Mouse (Mus musculus): ENCODE measurements around the gene Dcdc2a.
A peak's percentile ranks its signal among the peaks of the same experiment; 100 is the strongest.

The Dcdc2a gene

GRCm38 (mm10) chr13:25098578-25098977 is 42.8 kb downstream of the Dcdc2a start:
- no peak for DNase-seq

GRCm38 (mm10) chr13:25099508-25099907 is 43.7 kb downstream of the Dcdc2a start:
- DNase-seq = no peak

GRCm38 (mm10) chr13:25100581-25100980 is 44.8 kb downstream of the Dcdc2a start:
- no peak for DNase-seq

GRCm38 (mm10) chr13:25105671-25106070 is 49.9 kb downstream of the Dcdc2a start:
- no peak for DNase-seq

GRCm38 (mm10) chr13:25106740-25107139 is 50.9 kb downstream of the Dcdc2a start:
- DNase-seq = no peak

GRCm38 (mm10) chr13:25108353-25108752 is 52.5 kb downstream of the Dcdc2a start:
- no peak for DNase-seq

- DNase-seq = no peak
Measured at GRCm38 (mm10) chr13:25110592-25111095, 54.8 kb downstream of the Dcdc2a start.

- DNase-seq = peak; percentile 7
Measured at GRCm38 (mm10) chr13:25115429-25115881, 59.7 kb downstream of the Dcdc2a start.

GRCm38 (mm10) chr13:25115971-25116370 is 60.2 kb downstream of the Dcdc2a start:
- peak; percentile 55 for DNase-seq

GRCm38 (mm10) chr13:25122740-25123335 is 67.0 kb downstream of the Dcdc2a start:
- no peak for DNase-seq

GRCm38 (mm10) chr13:25127216-25127615 is 71.4 kb downstream of the Dcdc2a start:
- DNase-seq = no peak

GRCm38 (mm10) chr13:25127806-25128205 is 72.0 kb downstream of the Dcdc2a start:
- no peak for DNase-seq

GRCm38 (mm10) chr13:25128766-25129165 is 73.0 kb downstream of the Dcdc2a start:
- no peak for DNase-seq

GRCm38 (mm10) chr13:25143066-25143465 is 87.3 kb downstream of the Dcdc2a start:
- DNase-seq = no peak

- DNase-seq = no peak
Measured at GRCm38 (mm10) chr13:25144093-25144492, 88.3 kb downstream of the Dcdc2a start.

- DNase-seq = no peak
Measured at GRCm38 (mm10) chr13:25146232-25146631, 90.4 kb downstream of the Dcdc2a start.

- no peak for DNase-seq
Measured at GRCm38 (mm10) chr13:25150154-25150781, 94.5 kb downstream of the Dcdc2a start.

GRCm38 (mm10) chr13:25150861-25151260 is 95.1 kb downstream of the Dcdc2a start:
- no peak for DNase-seq

GRCm38 (mm10) chr13:25159917-25160316 is 104.1 kb downstream of the Dcdc2a start:
- peak; percentile 64 for DNase-seq

- no peak for DNase-seq
Measured at GRCm38 (mm10) chr13:25160804-25161203, 105.0 kb downstream of the Dcdc2a start.

- DNase-seq = no peak
Measured at GRCm38 (mm10) chr13:25162594-25162993, 106.8 kb downstream of the Dcdc2a start.

- no peak for DNase-seq
Measured at GRCm38 (mm10) chr13:25168891-25169290, 113.1 kb downstream of the Dcdc2a start.

- DNase-seq = no peak
Measured at GRCm38 (mm10) chr13:25177835-25178234, 122.0 kb downstream of the Dcdc2a start.

GRCm38 (mm10) chr13:25178236-25179001 is 122.6 kb downstream of the Dcdc2a start:
- no peak for DNase-seq
